Mouse (Mus musculus) lung, embryonic 14.5 days (tissue): ENCODE measurements around the gene Nelfb. TPM values are rescaled to one million over a fixed set of nuclear protein-coding genes. Genes with fewer than 3 reads are reported as not detected.

Experiments
- ATAC-seq: fragments of 200-750 bp; cut with Nextera tagmentation; 2 replicates; pipeline ENCODE4 v1.8.0; 2017; ENCODE audit warnings: mild to moderate bottlenecking, moderate TSS enrichment, moderate library complexity; ENCODE audit not compliant: insufficient read depth
- DNase-seq: peaks from one replicate; pipeline ENCODE4 v3.0.0-alpha.2; 2015
- H3K27ac ChIP-seq: fragments of 300-500 bp; sonication (generic); 2 replicates; pipeline ENCODE4 v1.5.1; 2014; ENCODE audit warnings: low read depth, mild to moderate bottlenecking, moderate library complexity
- H3K27me3 ChIP-seq: fragments of 300-500 bp; sonication (generic); 2 replicates; pipeline ENCODE4 v1.6.1; 2014; ENCODE audit warnings: low read length, control low read depth; ENCODE audit not compliant: insufficient read depth
- H3K36me3 ChIP-seq: fragments of 300-500 bp; sonication (generic); 2 replicates; pipeline ENCODE4 v1.6.1; 2014; ENCODE audit warnings: control low read depth; ENCODE audit not compliant: insufficient read depth
- H3K4me1 ChIP-seq: fragments of 300-500 bp; sonication (generic); 2 replicates; pipeline ENCODE4 v1.6.1; 2014; ENCODE audit warnings: antibody characterized with exemption, control low read depth; ENCODE audit not compliant: insufficient read depth
- H3K4me2 ChIP-seq: fragments of 300-500 bp; sonication (generic); 2 replicates; pipeline ENCODE4 v1.6.1; 2014; ENCODE audit warnings: mild to moderate bottlenecking
- H3K4me3 ChIP-seq: fragments of 300-500 bp; sonication (generic); 2 replicates; pipeline ENCODE4 v1.5.1; 2014; ENCODE audit warnings: low read depth, low read length
- H3K9ac ChIP-seq: fragments of 300-500 bp; sonication (generic); 2 replicates; pipeline ENCODE4 v1.6.1; 2014
- H3K9me3 ChIP-seq: fragments of 300-500 bp; sonication (generic); 2 replicates; pipeline ENCODE4 v1.6.1; 2016; ENCODE audit warnings: low read depth, low read length, control low read depth
- CTCF ChIP-seq: IDR thresholded peaks from 2 replicates; pipeline ENCODE4 v1.5.1; 2016; ENCODE audit warnings: antibody characterized with exemption, low read depth
- WGBS: fragments of 180-500 bp; shearing (Covaris S2); extraction: QIAGEN DNeasy Blood & Tissue Kit; methylation state at CpG from one replicate; pipeline ENCODE4 v1.1.7; 2014; 5-methylcytosine and 5-hydroxymethylcytosine counted together
- polyA plus RNA-seq: library from polyadenylated mRNA; unstranded; fragments of >200 nt; fragmentation: Nextera tagmentation; extraction: Ambion mirVana; gene quantifications from 2 replicates; pipeline ENCODE4 v1.2.1, GENCODE M21; 2014

Nelfb gene
- polyA plus RNA-seq, 1 experiment from 2014 or later: 108 TPM

- Histone ChIP-seq H3K4me3 (no peak overlapping the region), H3K27ac (no peak overlapping the region), H3K4me2 (no peak overlapping the region), H3K36me3 (no peaks in the 10 kb centered on the region), H3K4me1 (0 out of 2 replicates have a peak, but pooled peaks cover 2% of the 10 kb centered on the region), H3K9me3 (no peaks in the 10 kb centered on the region), H3K9ac (no peak overlapping the region), H3K27me3 (no peaks in the 10 kb centered on the region)
- DNase-seq: no peak
- no peak for TF ChIP-seq CTCF
- no peak for ATAC-seq
- WGBS: 42% methylated on average over 1 of the region's 1 CpGs
Measured at GRCm38 (mm10) chr2:25171769-25172153, 39.5 kb downstream of the Nelfb start.

DNA sequence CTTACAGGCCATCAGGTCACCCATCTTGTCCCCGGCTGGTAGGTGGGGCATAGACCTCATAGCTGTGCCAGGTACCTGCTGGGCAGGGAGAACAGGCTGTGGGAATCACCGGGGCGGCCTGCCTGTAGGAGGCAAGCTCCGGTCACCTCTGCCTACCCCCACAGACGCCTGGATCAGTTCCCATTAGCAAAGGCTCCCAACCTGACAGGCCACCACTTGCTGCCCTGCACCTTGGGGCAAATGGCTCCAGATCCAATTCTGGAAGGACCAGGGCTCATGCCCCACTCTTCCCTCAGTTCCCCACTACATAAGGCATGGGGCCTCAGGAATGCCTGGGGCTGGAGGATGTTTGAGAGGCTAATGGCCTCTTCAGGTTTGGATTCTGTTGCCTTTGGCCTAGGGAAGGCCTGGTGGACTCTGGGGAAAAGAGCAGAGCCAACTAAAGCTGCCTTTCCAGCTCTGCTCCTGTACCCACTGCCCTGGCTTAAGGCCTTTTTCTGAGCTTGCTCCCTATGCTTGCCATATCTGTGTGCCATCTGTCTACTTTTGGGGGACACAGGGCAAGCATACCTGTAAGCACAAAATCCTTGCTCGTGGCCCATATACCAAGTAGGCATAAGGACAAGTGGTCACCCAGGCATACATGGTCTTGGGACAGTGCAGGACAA is 40.1 kb downstream of the Nelfb start:
- Histone ChIP-seq H3K27ac (no peak overlapping the region), H3K4me3 (no peak overlapping the region), H3K4me1 (no peaks in the 10 kb centered on the region), H3K4me2 (no peak overlapping the region), H3K9me3 (no peaks in the 10 kb centered on the region), H3K36me3 (no peaks in the 10 kb centered on the region), H3K9ac (no peak overlapping the region), H3K27me3 (no peaks in the 10 kb centered on the region)
- ATAC-seq: no peak
- no peak for TF ChIP-seq CTCF
- 74% methylated on average over 6 of the region's 6 CpGs for WGBS
- no peak for DNase-seq

DNA sequence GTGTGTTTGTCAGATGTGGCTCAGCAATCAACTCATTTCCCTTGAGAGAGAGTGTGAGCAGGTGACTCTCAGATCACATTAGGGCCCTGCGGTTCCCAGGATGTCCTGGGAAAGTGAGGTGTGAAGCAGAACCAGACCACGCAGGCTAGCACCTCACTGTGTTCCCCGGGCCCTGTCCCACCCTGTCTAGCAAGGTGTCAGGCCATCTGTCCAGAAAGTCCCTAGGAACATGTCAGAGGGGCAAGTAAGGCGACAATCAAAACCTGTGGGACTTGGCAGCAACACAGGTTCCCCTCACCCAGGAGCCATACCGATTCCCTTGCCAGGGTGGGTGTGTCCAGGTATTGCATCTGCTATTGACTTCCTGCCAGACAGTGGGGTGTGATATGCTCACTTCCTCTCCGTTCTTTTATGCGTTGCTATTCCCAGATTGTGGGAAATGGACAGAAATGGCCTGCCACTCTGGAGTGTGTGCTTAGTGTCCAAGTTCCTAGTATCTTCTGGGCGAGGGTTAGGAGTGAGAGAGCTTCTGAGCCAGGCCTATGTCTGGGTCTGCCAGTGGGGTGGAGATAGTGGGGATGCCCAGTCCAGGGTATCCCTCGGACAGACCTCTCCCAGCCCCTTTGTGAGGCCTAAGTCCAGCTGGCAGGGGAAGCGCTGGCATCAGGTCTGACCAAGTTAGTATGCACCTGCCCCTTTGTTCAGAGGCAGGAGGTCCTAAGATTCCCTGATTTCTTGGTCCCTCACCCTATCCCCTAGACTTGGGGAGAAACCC is 40.8 kb downstream of the Nelfb start:
- H3K4me2 ChIP-seq: no peak overlapping the region
- H3K27me3 ChIP-seq: no peaks in the 10 kb centered on the region
- no peak for DNase-seq
- H3K4me3 ChIP-seq: no peak overlapping the region
- H3K27ac ChIP-seq: no peak overlapping the region
- H3K4me1 ChIP-seq: no peaks in the 10 kb centered on the region
- TF ChIP-seq CTCF: no peak
- ATAC-seq: no peak
- H3K9ac ChIP-seq: no peak overlapping the region
- H3K9me3 ChIP-seq: no peaks in the 10 kb centered on the region
- 55% methylated on average over 10 of the region's 10 CpGs for WGBS
- H3K36me3 ChIP-seq: no peaks in the 10 kb centered on the region

DNA sequence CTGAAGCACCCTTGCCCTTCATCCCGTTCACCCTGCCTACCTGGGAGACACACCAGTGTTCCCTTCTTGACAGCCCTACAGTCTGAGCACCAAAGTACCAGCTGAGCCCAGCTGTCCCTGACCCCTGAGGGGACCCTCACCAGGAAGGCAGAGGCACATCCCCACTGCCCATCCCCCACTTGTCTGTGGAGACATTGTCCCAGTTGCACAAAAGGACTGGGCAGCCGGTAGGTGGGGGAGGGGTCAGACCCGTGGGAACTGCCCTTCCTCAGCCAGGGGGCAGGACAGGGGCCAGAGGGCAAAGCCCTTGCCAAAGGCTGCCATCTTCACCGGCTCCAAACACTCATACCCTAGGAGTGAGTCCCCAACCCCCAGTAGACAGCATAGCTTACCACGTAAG is 41.5 kb downstream of the Nelfb start:
- Histone ChIP-seq H3K9ac (no peak overlapping the region), H3K36me3 (no peaks in the 10 kb centered on the region), H3K4me3 (no peak overlapping the region), H3K27me3 (no peaks in the 10 kb centered on the region), H3K4me1 (no peaks in the 10 kb centered on the region), H3K4me2 (no peak overlapping the region), H3K27ac (no peak overlapping the region), H3K9me3 (no peaks in the 10 kb centered on the region)
- no peak for TF ChIP-seq CTCF
- DNase-seq: no peak
- ATAC-seq: no peak
- 28% methylated on average over 5 of the region's 5 CpGs for WGBS

- TF ChIP-seq CTCF: no peak
- Histone ChIP-seq H3K27ac (peak overlapping the region; percentile 84), H3K4me3 (peak overlapping the region; percentile 47), H3K9me3 (no peaks in the 10 kb centered on the region), H3K27me3 (no peaks in the 10 kb centered on the region; the same call in 1 of the 2 replicates), H3K4me1 (peaks cover 3% of the 10 kb centered on the region; the same call in 1 of the 2 replicates), H3K4me2 (peak overlapping the region; percentile 78), H3K9ac (peak overlapping the region; percentile 63; the same call in 1 of the 2 replicates), H3K36me3 (no peaks in the 10 kb centered on the region)
- no peak for ATAC-seq
- no peak for DNase-seq
- 21% methylated on average over 2 of the region's 2 CpGs for WGBS
Measured at GRCm38 (mm10) chr2:25168665-25168978, 42.7 kb downstream of the Nelfb start.

DNA sequence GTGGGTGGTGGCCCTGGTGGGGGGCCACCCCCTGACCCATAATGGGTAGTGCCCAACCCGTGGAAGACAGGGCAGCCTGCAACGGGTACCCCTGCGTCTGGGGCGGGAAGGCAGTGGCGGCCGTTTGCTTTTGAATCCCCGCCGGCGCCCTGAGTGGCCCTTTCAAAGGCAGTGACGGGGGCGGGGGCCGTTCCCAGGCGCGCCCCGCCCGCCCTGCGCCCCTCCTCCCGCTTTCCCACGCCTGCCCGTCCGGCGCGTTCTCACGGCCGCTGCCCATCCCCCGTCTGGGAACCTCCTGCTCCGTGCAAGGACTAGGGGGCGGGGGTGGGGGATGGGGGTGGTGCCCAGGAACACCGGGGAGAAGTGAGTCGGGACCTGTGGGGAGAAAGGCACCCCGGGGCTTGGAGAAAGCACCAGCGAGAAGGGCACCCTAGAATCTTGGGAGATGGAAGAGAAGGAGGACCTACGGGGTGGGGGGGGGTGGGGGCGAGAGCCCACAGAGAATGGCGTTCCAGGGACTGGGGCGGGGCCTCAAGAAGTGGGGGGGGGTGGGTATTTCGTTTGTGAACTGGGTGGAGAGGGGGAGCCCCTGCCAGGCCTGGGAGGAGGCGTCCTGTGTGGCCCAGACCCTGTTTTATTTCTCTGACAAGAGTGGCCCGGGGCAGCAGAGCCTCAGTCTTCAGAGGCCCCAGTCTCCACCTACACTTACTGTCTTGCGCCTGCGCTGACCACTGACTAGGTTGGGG is 43.2 kb downstream of the Nelfb start:
- peak overlapping the region; percentile 63 for H3K9ac ChIP-seq
- WGBS: under 1% methylated on average over 37 of the region's 41 CpGs
- H3K9me3 ChIP-seq: no peaks in the 10 kb centered on the region
- H3K4me2 ChIP-seq: peak overlapping the region; percentile 78
- ATAC-seq (peak; percentile 79), DNase-seq (peak; percentile 86)
- H3K4me1 ChIP-seq: peaks cover 9% of the 10 kb centered on the region; the same call in 1 of the 2 replicates
- peak overlapping the region; percentile 47 for H3K4me3 ChIP-seq
- H3K27me3 ChIP-seq: no peaks in the 10 kb centered on the region; the same call in 1 of the 2 replicates
- H3K36me3 ChIP-seq: no peaks in the 10 kb centered on the region
- TF ChIP-seq CTCF: no peak
- H3K27ac ChIP-seq: peak overlapping the region; percentile 84

- Histone ChIP-seq H3K4me1 (peaks cover 15% of the 10 kb centered on the region), H3K27me3 (no peaks in the 10 kb centered on the region; the same call in 1 of the 2 replicates), H3K36me3 (no peaks in the 10 kb centered on the region), H3K4me2 (peak overlapping the region; percentile 78), H3K27ac (peak overlapping the region; percentile 84), H3K9ac (peak overlapping the region; percentile 63), H3K4me3 (peak overlapping the region; percentile 47), H3K9me3 (no peaks in the 10 kb centered on the region)
- DNase-seq (peak; percentile 49), ATAC-seq (peak; percentile 39; the same call in 1 of the 2 replicates)
- 15% methylated on average over 4 of the region's 4 CpGs for whole genome bisulfite sequencing
- TF ChIP-seq CTCF: no peak
Measured at GRCm38 (mm10) chr2:25167481-25167880, 43.8 kb downstream of the Nelfb start.
